Mouse (Mus musculus) ES-Bruce4 (cell line): ENCODE measurements around the gene Kif2a.

ENCODE experiments used
- CTCF ChIP-seq: IDR thresholded peaks from one replicate; pipeline ENCODE4 v1.8.1; 2011; ENCODE audit warnings: low read depth, low read length
- EP300 ChIP-seq: IDR thresholded peaks from 2 replicates; pipeline ENCODE4 v1.6.1; 2011; ENCODE audit warnings: low read depth, low read length; ENCODE audit not compliant: insufficient read depth
- POLR2A ChIP-seq: IDR thresholded peaks from one replicate; pipeline ENCODE4 v1.8.1; 2011; ENCODE audit warnings: low read length; ENCODE audit not compliant: insufficient read depth

GRCm38 (mm10) chr13:106937138-106937472, 84.8 kb downstream of the Kif2a start:
- TF ChIP-seq POLR2A = no peak
- TF ChIP-seq EP300 = no peak
- TF ChIP-seq CTCF = no peak
